Mouse (Mus musculus) forebrain, embryonic 16.5 days (tissue): Measurements from ENCODE around the gene Actb. TPM values are rescaled to one million over a fixed set of nuclear protein-coding genes. Genes with fewer than 3 reads are reported as not detected.

Experiments
- ATAC-seq: fragments of 200-750 bp; cut with Nextera tagmentation; 2 replicates; pipeline ENCODE4 v1.8.0; 2017; ENCODE audit warnings: mild to moderate bottlenecking, moderate library complexity
- H3K27ac ChIP-seq: fragments of 300-500 bp; sonication (generic); 2 replicates; pipeline ENCODE4 v1.5.1; 2014; ENCODE audit warnings: low read length, control low read depth
- H3K27me3 ChIP-seq: fragments of 300-500 bp; sonication (generic); replicated peaks from 2 replicates; pipeline ENCODE4 v1.6.1; 2014; ENCODE audit warnings: low read length; ENCODE audit not compliant: control insufficient read depth, insufficient read depth
- H3K36me3 ChIP-seq: fragments of 300-500 bp; sonication (generic); 2 replicates; pipeline ENCODE4 v1.6.1; 2014; ENCODE audit not compliant: control insufficient read depth, insufficient read depth
- H3K4me1 ChIP-seq: fragments of 300-500 bp; sonication (generic); replicated peaks from 2 replicates; pipeline ENCODE4 v1.6.1; 2014; ENCODE audit warnings: low read length; ENCODE audit not compliant: control insufficient read depth, insufficient read depth
- H3K4me2 ChIP-seq: fragments of 300-500 bp; sonication (generic); 2 replicates; pipeline ENCODE4 v1.6.1; 2014; ENCODE audit warnings: mild to moderate bottlenecking, low read length, control low read depth
- H3K4me3 ChIP-seq: fragments of 300-500 bp; sonication (generic); replicated peaks from 2 replicates; pipeline ENCODE4 v1.5.1; 2014; ENCODE audit warnings: mild to moderate bottlenecking, low read length, control low read depth
- H3K9ac ChIP-seq: fragments of 300-500 bp; sonication (generic); replicated peaks from 2 replicates; pipeline ENCODE4 v1.6.1; 2014; ENCODE audit warnings: low read depth, low read length, control low read depth
- H3K9me3 ChIP-seq: fragments of 300-500 bp; sonication (generic); 2 replicates; pipeline ENCODE4 v1.6.1; 2016; ENCODE audit warnings: low read length; ENCODE audit not compliant: control insufficient read depth
- WGBS: fragments of 180-500 bp; shearing (Covaris S2); extraction: QIAGEN DNeasy Blood & Tissue Kit; methylation state at CpG from one replicate; pipeline ENCODE4 v1.1.7; 2014; 5-methylcytosine and 5-hydroxymethylcytosine counted together
- polyA plus RNA-seq: library from polyadenylated mRNA; unstranded; fragments of >200 nt; fragmentation: Nextera tagmentation; extraction: Ambion mirVana; gene quantifications from 2 replicates; pipeline ENCODE4 v1.2.1, GENCODE M21; 2015

The Actb gene
- polyA plus RNA-seq, 1 experiment from 2014 or later: 15,087 TPM

DNA sequence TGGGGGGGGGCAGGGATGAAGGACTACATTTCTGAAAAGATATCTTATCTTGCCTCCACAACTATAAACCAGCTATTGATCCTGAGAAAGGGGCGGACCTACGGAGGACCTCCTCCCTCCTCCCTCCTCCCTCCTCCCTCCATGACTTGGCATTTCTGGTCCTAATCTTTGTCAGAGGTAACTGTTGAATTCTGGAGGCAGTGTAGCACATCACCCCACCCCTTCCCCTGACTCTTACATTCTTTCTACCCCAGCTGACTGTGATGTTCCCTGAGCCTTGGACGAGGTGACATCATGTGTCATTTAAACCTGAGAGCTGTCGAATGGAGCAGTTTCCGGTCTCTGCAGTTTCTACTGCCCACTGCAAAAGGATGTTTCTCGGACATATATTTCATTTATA lies 53.0 kb downstream of the Actb start:
- Histone ChIP-seq H3K36me3 (no peaks in the 10 kb centered on the region), H3K9me3 (no peaks in the 10 kb centered on the region), H3K4me1 (peaks cover 11% of the 10 kb centered on the region), H3K27me3 (no peaks in the 10 kb centered on the region), H3K9ac (no peak overlapping the region), H3K4me3 (no peak overlapping the region), H3K27ac (no peak overlapping the region), H3K4me2 (no peak overlapping the region)
- WGBS: 80% methylated on average over 6 of the region's 6 CpGs
- no peak for ATAC-seq

Other genes starting within 250 kb of the Actb start
- 93.7 and 99.2 TPM in 2 replicates for gene Slc29a4, start 214.2 kb downstream of the Actb start, polyA plus RNA-seq
- 34.8 and 40.4 TPM in 2 replicates for gene Tnrc18, start 89.1 kb downstream of the Actb start, polyA plus RNA-seq
- 29.5 and 31.4 TPM in 2 replicates for gene Fbxl18, start 11.3 kb downstream of the Actb start, polyA plus RNA-seq
- 541 and 600 TPM in 2 replicates for gene Fscn1, start 53.6 kb upstream of the Actb start, polyA plus RNA-seq
- 36.5 and 43.0 TPM in 2 replicates for gene Rnf216, start 206.2 kb upstream of the Actb start, polyA plus RNA-seq
- 0.06 TPM in 1 of 2 replicates, not detected in the other for gene Olfr718-ps1, start 240.8 kb upstream of the Actb start, polyA plus RNA-seq